Mouse (Mus musculus): ENCODE data around the gene Gstm5. TPM values are rescaled to one million over a fixed set of nuclear protein-coding genes. Genes with fewer than 3 reads are reported as not detected.
A peak's percentile ranks its signal among the peaks of the same experiment; 100 is the strongest.
"Not testable (repeated sequence)": the region's sequence is repeated elsewhere in the genome, so short reads cannot be mapped to it uniquely, and the experiment has no call there.

Gene Gstm5
- 100 to 1,000 TPM; 281 to 321 TPM for total RNA-seq (2021)

DNA sequence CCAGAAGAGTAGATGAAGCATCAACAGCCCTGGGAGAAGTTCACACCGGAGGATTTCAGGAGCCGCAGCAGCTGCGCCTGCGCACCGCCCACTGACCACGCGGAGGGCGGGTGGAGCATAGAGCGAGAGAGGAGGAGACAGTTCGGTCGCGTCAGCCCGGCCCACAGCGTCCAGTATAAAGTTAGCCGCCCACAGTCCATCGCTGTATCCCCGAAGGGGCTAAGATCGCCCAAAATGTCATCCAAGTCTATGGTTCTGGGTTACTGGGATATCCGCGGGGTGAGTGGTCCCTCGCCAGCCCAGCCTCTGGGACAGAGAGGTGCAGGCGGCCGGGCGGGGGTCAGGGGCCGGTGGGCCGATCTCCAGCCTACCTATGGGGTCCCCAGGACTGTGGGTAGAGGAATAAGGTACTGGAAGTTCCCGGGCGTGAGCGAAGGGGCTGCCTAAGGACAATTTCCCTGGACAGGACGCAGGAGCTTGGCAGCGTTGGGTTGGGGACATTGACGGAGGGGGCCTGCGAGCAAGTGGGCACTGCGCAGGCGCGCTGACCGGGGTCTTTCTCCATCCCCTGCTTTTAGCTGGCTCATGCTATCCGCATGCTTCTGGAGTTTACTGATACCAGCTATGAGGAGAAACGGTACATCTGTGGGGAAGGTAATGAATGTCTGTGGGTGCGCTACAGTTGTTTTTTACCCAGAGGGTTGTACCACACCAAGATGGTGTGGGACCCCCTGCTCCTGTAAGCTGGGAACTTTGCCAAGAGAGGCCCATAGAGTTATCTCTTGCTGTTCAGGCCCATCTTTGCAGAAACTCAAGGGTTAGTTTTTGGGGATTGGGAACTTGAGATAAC is at the start of gene Gstm5:
Gstm5 (plus strand) TSS at position 102 of the 850 bp plus-strand sequence.
- peak; percentile 78 to 79 for DNase-seq (ENCODE audit: extremely low spot score in 1 of 2, low spot score in 1 of 2)

- no peak for DNase-seq (ENCODE audit: extremely low spot score in 1 of 2, low spot score in 1 of 2)
Observed at GRCm38 (mm10) chr3:107846175-107846574, 49.4 kb upstream of the Gstm5 start.

DNA sequence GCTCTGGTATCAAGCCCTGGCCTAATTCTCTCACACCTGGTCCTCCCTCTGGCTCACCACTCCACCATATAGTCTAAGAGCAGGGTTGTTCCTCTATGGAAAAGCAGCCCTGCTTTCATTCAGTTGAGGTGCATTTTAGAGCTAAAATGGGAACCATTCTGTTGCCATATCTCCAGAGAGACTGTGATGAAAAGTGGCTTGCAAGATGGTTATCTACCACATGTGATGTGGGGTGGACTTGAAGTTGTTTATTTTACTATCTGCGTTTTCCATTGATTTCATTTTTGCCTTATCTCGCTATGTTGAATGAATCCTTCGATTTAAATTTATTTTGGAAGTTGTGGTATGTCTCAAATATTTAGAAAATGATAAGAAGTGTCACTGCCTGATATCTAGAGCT is 48.8 kb upstream of the Gstm5 start:
- DNase-seq (ENCODE audit: extremely low spot score in 1 of 2, low spot score in 1 of 2) = no peak

DNA sequence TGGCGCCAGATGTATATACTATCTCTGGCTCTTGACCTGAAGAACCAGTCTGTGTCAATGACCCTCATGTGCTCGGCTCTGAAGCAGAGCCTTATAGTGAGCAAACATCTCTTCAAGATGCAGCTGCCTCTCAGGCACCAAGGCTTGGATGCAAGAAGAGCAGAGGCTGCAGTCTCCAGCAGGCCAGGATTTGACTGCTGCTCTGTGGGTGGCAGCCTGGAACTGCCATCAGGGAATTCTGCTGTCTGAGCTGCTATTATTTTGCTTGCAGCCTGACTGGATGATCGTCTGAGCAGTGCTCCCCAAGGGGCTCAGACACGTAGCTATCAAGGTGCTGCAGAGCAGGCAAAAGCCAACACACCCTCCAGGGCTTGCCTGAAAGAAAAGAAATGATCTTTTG is 47.5 kb upstream of the Gstm5 start:
- DNase-seq (ENCODE audit: extremely low spot score in 1 of 2, low spot score in 1 of 2) = peak in 1 of 2 experiments; percentile 36

DNA sequence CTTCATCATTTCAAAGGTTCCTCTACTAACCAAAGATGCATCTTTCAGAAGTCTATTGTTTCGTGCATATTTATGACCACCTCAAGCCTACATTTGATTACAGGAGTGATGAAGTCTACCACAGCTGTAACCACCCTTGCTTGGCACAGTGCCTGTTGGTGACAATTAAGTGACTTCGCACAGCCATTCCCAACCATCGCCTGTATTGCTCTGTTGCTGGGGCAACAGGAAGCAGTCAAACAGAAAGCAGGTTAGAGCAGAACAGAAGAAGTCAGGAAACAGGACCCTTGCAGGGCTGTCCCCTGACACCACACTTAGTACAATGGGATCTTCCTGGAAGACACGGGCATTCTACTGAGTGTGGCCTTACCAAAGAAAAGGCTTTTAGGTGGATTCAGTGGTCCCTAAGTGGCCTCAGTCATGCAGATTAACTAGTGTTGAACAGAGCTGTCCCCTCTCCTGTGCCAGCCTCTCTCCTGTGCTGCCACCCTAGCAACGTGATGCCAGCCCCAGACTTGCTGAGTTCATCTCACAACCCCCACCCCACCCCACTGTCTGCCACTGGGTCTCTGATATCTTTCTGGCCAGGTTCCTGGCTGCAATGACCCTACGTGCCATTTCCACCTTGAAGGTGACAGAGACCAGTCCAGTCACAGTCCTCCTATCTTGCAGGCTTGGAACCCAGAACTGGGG is 46.5 kb upstream of the Gstm5 start:
- no peak for DNase-seq (ENCODE audit: extremely low spot score in 1 of 2, low spot score in 1 of 2)

- DNase-seq (ENCODE audit: extremely low spot score in 1 of 2, low spot score in 1 of 2) = no peak
Observed at GRCm38 (mm10) chr3:107849693-107850031, 46.0 kb upstream of the Gstm5 start.

DNA sequence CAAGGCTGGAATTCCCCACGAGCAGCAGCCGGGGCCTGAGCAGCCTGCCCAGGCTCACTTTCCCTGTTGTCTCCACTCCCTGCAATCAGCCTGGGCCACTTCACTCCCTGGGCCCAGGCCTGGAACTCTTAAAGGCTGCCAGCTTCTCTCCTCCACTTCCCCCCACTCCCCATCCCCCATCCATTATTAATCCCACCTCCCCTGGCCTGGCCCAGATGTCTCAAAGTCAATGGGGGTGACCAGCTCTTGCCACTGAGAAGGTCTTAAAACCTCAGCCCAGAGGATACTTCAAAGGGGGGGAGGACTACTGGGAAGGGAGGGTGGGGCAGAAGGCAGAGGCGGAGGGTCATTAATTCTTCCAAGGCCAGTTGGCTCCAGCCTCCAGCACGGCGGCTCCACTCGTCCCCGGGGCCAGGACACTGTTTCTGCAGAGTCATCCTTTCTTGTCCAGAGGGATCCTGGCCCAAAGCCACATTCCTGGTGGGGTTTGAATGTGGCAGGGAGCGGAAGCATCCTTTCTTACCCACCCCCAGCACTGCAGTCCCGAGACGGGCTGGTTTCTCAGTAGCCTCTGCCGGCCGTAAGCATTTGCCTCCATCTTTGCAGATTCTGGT is 45.1 kb upstream of the Gstm5 start:
- no peak for DNase-seq (ENCODE audit: extremely low spot score in 1 of 2, low spot score in 1 of 2)

DNA sequence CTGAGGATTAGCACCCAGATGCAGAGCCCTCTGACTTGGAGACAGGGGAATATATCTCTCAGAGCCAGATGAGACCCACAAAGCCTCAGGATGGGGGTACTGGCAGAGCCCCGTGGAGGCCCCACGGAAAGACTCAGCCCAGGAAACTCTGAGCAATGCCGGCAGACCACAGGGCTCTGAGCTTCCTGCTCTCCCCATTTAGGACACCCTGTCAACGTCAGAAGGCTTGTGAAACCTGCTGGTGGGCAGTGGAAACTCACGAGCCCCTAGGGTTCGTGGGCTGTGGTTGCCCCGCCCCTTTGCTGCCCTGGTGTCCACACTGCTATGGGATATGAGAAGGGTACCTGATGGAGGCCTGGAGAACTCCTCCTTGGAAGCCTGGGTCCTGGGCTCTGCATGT is 42.8 kb upstream of the Gstm5 start:
- DNase-seq (ENCODE audit: extremely low spot score in 1 of 2, low spot score in 1 of 2) = no peak

- DNase-seq (ENCODE audit: extremely low spot score in 1 of 2, low spot score in 1 of 2) = no peak
Observed at GRCm38 (mm10) chr3:107853232-107854181, 42.1 kb upstream of the Gstm5 start.

DNA sequence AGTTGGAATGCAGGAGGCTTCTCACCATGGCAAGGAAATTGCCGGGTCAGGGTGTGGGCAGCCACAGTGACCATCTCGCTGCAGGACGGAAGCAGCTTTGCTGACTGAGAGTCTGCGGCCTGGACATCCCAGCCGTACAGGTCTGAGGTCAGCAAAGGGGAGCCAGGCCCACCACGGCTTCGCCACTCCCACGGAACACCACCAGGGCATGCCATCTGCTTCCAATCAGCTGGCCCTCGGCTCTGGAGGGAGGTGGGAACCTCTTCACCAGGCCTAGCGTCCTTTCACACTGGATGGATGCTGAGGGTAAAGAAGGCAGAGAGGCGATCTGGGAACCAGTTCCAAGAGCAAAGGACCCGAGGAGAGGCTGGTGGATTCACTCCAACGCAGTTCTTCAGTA is 40.3 kb upstream of the Gstm5 start:
- no peak for DNase-seq (ENCODE audit: extremely low spot score in 1 of 2, low spot score in 1 of 2)

DNA sequence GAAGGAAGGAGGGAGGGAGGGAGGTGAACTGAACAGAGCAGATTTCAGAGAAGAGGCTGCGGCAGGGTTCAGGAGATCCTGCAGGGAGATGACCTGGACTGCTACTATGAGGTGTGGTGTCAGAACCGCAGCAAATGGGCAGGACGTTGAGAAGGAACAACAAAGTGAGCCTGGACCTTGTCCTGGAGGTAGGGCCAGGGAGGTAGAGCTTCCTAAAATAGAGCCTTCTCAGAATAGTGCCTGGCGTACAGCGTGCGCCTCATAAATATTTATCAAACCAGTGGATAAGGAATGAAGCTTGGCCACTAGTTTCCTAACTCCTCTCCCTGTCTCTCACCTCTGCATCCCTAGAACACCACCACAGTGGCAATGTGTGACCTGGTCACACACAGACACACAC is 38.0 kb upstream of the Gstm5 start:
- no peak for DNase-seq (ENCODE audit: extremely low spot score in 1 of 2, low spot score in 1 of 2)

GRCm38 (mm10) chr3:107861483-107861882 is 34.1 kb upstream of the Gstm5 start:
- DNase-seq (ENCODE audit: extremely low spot score in 1 of 2, low spot score in 1 of 2) = not testable (repeated sequence)

DNA sequence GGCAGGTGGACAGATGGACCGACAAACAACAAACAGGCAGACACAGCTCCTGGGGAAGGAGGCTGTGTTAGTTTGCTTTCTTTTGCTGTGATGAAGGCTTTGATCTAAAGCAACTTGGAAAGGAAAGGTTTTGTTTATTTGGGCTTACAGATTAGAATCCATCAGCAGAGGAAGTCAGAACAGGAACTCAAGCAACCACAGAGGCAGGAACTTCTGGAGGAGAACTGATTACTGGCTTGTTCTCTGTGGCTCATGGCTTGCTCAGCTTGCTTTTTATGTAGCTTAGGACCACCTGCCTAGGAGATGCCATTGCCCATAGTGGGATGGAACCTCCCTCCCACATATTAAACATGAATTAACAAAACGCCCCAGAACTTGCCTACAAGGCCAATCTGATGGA is 33.1 kb upstream of the Gstm5 start:
- DNase-seq (ENCODE audit: extremely low spot score in 1 of 2, low spot score in 1 of 2) = no peak

GRCm38 (mm10) chr3:107863471-107863870 is 32.1 kb upstream of the Gstm5 start:
- no peak for DNase-seq (ENCODE audit: extremely low spot score in 1 of 2, low spot score in 1 of 2)

DNA sequence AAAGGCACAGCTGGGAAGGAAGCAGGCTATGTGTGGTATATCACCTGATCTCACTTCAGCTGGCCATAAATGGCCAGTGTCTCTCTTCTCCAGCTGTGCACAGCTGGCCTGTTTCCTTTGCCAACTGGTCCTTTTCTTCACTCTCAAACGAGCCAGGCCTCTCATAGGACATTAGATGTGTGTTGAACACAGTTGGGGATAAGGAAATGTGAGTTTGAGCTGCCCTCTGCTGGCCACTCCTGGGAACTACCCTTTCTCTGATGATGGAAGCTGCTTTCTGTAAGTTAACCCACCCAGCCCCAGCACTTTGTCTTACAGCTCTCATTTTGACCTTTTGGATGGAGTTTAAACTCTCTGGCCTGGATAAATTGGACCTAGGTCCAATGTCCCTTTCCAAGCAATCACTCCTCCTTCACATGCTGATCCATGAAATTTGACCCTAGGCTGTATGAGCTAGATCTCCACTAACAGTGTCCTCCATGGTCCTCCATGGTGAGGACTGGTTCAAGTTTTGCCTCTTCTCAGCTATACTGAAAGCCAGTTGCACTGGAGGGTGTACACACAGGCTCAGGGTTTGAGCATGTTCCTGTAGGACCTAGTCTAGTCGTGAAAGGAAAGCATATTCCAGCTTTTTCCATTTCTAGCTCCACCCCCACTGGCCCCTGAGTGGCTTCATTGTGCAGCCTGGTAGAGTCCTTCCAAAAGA is 31.6 kb upstream of the Gstm5 start:
- DNase-seq (ENCODE audit: extremely low spot score in 1 of 2, low spot score in 1 of 2) = peak; percentile 86 to 96

GRCm38 (mm10) chr3:107865364-107866091 is 30.1 kb upstream of the Gstm5 start:
- no peak for DNase-seq (ENCODE audit: extremely low spot score in 1 of 2, low spot score in 1 of 2)

DNA sequence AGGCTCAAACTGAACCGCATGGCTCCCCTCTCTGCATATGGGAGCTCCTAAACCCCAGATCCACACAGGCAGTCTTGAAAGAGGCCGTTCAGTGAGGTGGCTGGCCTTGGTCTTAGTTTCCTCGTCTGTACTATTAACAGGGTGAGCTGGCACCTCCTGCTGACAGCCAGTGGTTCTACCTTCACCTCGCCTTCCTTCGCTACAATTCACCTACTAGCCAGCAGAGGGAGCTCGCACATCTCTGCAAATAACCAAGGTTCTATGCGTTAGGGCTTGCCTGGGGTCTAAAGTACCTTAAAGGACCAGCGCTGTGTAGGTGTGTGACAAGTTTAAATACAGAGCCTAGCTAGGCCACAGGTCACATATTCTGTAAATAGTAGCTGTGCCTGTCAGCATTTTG is 28.5 kb upstream of the Gstm5 start:
- peak; percentile 72 to 90 for DNase-seq (ENCODE audit: extremely low spot score in 1 of 2, low spot score in 1 of 2)

DNA sequence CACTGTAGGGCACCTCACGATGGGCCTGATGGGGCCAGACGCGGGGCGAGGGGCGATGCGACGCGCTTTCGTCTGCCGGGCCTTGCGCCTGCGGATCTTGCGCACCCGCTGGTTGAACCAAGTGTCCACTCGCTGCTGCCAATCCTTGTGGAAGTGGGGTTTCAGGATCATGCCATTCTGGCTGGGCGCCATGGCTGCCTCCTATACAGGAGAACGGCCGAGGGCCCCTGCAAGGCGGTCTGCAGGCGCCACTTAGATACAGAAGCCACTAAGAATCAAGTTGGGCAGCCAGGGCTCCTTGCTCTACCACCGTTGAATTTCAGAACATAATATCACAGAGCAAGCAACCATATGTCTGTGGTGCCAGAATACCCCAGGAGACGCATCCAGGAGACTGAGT is 27.2 kb upstream of the Gstm5 start:
- no peak for DNase-seq (ENCODE audit: extremely low spot score in 1 of 2, low spot score in 1 of 2)

GRCm38 (mm10) chr3:107869097-107869496 is 26.5 kb upstream of the Gstm5 start:
- no peak for DNase-seq (ENCODE audit: extremely low spot score in 1 of 2, low spot score in 1 of 2)
